Mouse (Mus musculus) heart, adult 18-20 months (tissue): ENCODE data around the gene Rspo1. TPM values are rescaled to one million over a fixed set of nuclear protein-coding genes. Genes with fewer than 3 reads are reported as not detected.
"Not testable (repeated sequence)": the region's sequence is repeated elsewhere in the genome, so short reads cannot be mapped to it uniquely, and the experiment has no call there.

Experiments used
- DNase-seq, 2 experiments: peaks; one replicate each; pipeline ENCODE4 v3.0.0; 2021 to 2022; ENCODE audit warnings: mixed read lengths in 1 of 2
- long read RNA-seq, 2 experiments: library from polyadenylated mRNA; stranded (forward); transcript quantifications; one replicate each; pipeline ENCODE4 v2.0.0; 2021
- total RNA-seq, 2 experiments: library from RNA; stranded (reverse); gene quantifications; 2 replicates each; pipeline ENCODE4 v1.2.3; 2021

The Rspo1 gene
- total RNA-seq: 1 to 10 TPM; 3.1 to 4.3 TPM
- long read RNA-seq, experiment 1, partial matches to known transcripts: 0 of 3 reads
- long read RNA-seq, experiment 1, other reads (novel, unspliced or antisense): 0 of 3 reads
- long read RNA-seq, experiment 2, partial matches to known transcripts: 1 of 2 reads
- long read RNA-seq, experiment 2, other reads (novel, unspliced or antisense): 0 of 2 reads

DNA sequence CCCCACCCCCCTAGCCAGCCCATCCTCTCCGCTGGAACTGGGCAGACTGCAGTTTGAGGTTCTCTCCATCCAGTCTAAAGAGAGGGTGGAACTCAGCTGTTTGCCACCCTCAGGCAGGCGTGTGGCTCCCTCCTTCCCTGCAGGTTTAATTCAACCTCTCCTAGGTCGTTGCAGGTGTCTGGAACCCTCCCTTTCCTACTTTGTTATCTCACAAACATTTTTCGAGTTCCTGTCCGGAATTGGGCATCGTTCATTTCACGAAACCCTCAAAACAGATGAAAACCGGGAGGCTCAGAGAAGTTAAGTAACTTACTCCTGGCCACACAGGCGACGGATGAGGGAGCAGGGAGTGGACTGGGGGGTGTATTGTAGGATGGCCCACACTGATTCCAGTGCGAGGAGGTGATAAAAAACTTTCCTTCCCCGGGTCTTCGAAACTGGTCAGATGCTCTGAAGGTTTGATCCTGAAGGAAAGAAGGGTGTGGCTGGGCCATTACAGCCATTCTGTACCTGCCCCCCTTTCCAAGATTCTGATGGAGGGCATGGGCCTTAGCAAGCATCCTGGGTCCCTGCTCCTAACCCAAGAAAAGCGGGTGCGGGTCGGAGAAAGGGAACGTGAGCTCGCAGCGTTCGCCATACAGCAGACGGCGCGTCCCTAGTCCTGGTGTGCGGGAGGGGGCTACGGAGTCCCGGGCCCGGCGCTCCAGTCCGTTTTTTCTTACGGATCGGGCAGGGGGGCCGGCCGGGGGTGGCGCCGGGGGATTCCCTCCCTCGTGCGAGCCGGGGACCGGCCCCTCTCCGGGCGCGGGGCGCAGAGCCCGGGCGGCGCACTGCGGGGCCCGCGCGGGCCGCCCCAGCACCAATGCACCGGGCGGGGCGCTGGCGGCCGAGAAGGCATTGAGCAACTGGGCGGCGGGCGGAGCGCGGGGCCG lies at the start of gene Rspo1:
Rspo1 (plus strand) TSS at position 760 of the 932 bp plus-strand sequence.
- DNase-seq: peak; percentile 29 to 37

DNA sequence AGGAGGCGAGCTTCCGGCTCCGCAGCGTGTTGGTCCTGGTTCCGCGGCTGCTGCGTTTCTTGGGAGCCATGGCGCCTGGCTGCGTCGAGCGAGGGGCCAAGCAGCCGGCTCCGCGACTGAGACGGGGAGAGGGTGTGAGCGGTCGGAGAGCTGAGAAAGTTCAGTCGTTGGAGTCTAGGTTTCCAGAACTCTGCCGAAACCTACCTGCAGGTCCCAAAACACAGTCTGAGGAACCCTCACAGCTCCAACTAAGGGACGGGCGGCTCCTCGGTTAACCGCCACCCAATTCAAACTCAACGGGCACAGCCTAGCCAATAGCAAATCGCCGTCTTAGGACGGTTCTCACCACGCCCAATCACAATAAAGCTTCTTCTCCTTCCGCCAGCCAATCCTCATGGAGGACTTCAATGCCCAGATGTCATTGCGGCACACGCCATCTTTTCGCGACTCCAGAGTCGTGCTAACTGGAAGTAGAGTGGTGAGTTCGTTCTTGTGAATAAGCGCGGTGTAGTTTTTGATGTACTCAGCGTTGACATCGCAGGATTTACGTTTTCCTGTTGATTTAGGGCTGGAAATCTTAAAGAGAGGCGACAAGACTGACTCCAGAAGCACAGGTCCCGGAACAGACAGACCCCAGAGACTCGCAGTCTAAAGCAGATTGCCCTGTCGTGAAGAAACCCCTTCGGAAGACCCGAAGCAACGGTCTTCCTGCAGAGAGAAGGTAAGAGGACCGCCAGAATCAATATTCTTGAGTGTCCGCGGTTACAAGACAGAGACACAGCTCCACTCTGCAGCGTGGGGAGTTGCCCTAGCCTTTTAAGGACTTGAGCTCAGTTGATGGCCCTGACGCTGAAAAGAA lies 49.4 kb upstream of the Rspo1 start, which contains the start of gene 9930104L06Rik:
9930104L06Rik (plus strand) TSS at position 436 of the 859 bp plus-strand sequence.
- DNase-seq: peak; percentile 97 to 99

DNA sequence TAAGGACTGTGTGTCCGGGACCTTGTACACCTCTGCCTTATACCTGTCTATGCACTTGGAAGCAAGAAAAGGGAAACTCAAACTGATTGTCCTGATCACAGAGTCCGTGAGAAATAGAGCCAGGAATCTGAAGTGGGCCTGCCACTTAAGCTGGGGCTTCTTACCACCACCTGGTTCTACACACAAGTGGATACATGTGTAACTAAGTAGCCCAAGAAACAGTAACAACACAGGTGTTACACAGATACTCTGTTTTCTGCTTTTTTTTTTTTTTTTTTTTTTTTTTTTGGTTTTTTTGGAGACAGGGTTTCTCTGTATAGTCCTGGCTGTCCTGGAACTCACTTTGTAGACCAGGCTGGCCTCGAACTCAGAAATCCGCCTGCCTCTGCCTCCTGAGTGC lies 47.0 kb upstream of the Rspo1 start, which contains the start of gene Cdca8:
Cdca8 (minus strand) TSS at position 101 of the 400 bp plus-strand sequence.
- not testable (repeated sequence) for DNase-seq

DNA sequence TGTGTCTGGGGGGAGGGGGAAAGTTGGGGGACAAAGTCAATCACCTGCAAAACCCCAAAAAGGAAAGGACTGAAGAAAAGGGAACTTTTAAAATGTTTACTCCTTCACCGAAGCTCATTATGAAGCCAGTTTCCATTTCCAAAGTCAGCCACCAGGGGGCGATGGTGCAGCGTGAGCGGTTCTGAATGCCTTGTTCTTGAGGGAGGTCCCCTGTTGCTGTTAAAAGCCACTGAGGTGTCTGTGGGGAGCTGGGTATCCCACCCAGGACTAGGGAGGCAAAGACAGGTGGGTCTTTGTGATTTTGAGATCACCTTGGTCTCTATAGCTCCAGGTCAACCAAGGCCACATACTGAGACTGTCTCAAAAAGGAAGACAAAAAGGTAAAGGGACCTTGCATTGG lies 43.2 kb upstream of the Rspo1 start:
- peak; percentile 50 to 91 for DNase-seq

DNA sequence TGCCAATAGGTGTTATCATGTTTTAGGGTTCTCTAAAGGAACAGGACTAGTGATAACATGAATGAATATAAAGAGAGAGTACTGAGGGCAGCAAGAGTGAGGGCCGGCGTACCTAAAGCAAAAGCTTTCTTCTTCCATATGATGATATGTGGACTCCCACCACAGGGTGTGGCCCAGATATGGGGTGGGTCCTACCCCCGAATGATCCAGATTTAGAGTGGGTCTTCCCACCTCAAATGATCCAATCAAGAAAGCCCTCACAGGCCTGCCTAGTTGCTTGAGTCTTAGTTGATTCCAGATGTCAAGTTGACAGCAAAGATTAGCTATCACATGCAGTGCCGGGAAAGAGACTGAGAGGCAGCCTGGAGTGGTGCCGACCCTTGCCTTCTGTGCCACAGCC lies 42.4 kb upstream of the Rspo1 start:
- DNase-seq: no peak

DNA sequence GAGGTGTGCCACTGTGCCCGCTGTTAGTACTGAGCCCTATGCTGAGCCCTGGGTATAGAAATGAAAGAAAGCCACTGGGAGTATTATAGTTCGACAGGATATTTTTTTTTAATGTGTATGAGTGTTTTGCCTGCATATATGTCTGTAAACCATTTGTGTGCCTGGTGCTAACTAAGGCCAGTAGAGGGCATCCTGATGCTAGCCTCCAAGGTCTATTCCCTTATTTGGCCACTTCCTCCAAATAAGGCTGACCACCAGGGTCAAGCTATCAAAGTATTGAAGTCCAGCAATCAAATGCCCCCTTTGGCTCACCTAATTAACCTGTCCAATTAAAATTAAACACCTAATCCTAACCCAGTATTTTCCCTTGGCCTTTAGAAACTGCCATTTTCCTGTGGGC lies 41.3 kb upstream of the Rspo1 start:
- no peak for DNase-seq

DNA sequence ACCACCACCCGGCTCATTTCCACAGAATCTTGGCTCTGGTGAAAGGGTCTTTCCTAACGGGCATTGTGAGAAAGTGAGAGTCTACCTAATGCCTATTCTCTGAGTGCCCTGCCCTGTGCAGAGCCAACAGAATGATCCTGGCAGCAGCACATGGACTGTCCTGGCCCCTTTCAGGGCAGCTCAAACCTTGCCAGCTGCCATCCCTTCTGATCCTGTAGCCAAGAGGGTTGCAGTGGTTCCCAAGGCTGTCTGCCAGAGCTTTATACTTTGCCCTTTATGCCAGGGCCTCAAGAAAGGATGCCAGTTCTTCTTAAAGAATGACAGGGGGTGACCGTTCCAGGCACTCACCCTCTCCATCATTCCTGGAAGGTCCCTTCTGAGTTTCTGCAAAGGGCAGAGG lies 36.7 kb upstream of the Rspo1 start:
- no peak for DNase-seq

DNA sequence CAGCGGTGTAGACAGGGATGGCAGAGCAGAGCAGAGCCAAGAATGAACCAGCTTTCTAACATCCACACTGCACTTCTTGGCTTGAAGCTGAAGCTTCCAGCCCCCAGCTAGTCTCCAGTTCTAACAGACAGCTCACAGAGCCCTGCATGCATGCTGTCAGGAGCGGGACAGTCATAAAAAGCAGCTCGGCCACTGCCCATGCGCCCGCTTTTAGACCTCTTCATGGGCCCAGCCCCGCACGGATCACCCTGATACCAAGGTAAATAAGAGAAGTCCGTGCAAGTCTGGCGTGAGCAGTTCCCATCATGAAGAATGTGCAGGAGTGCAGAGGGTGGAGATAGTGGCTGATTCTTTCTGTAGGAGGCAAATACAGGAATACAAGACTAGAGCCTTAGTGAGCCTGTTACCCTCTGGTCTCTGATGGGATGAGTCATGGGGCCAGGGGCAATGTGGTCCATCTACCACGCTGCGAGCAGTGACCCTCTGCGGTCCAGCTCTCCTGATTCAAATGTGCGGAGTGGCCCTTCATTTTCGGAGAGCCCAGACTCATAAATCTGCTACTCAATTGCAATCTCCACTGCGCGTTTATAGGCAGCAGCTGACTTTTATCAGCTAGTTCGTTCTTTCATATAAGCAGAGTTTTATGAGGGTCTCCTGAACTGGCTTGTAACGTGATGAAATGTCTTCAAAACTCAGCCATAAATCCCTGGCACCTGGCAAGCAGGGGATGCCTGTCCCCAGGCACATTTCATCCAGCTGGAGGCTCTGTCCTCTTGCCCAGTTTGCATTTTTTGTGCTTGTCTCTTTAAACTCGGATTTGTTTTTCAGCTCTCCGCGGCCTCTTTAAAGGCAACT lies 35.8 kb upstream of the Rspo1 start:
- DNase-seq: peak in 1 of 2 experiments; percentile 34

DNA sequence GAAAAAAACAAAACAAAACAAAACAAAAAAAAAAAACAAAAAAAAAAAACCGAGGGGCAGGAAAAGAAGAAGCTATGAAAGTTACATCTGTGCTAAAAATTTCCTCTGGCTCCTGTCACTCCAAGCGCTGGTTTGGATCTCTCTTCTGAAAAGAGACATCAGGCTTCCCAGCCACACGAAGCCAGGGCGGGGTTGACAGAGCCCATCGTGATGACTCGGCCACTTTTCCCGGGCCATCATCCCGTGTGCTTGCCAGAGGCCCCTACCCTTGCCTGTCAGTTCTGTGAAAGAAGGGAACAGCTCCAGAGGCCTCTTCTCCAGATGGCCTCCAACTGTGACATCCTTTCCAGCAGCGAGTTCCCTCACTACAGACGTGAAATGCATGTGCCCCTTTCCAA lies 35.2 kb upstream of the Rspo1 start:
- DNase-seq: no peak

DNA sequence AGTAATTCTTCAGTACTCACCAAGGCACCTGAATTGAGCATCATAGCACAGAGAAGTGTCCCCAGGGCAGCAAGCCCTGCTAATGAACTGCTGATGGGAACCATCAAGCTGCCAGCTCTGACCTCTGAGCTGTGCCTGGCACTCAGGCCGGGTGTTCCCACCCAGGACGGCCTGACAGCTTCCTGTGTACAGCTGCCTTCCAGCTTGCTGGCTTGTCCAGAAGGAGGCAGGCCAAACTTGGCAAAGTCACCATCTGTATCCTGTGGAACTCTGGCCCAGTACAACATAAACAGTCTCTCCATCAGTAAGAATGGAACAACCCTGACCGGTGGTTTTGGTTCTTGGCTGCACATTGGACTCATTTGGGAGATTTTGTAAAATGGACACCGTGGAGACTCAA lies 32.7 kb upstream of the Rspo1 start:
- DNase-seq: peak in 1 of 2 experiments; percentile 27

DNA sequence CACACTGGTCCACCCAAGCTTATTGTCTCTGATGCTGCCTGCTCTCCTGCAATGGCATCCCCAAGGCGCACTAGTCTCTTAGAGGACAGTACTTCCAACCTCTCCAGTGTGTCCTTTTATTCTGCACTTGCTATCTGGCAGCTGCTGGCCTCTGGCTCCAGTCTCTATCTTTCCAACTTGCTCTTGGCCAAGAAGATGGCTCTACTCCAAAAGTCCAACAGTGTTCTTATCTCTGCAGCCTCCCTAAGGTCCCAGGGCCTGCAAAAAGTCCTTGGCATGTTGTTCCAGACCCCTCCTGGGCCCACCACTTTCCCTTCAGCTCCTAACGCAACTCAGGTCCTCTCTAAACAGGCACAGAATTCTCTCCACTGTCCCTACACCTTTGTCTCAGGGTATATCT lies 28.9 kb upstream of the Rspo1 start:
- DNase-seq: peak; percentile 47 to 61

DNA sequence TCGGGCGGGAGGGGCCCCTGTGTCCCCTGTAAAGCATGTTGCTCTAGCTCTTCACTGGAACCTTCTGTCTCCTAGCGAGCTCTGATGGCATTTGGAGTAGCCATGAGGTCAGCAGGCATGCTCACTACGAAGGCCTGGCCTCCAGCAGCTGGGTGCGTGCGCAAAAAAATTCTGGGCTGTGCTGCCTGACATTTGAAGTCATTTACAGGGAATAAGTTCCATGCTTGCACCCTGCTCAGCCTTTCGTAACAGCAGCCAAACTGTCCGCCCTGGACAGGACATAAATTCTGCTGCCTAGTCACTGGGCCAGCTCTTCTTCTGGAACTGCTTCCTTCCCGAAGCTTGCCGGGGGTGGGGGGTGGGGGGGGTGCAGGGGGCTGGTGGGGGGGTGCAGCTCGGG lies 27.2 kb upstream of the Rspo1 start:
- peak; percentile 34 to 49 for DNase-seq

DNA sequence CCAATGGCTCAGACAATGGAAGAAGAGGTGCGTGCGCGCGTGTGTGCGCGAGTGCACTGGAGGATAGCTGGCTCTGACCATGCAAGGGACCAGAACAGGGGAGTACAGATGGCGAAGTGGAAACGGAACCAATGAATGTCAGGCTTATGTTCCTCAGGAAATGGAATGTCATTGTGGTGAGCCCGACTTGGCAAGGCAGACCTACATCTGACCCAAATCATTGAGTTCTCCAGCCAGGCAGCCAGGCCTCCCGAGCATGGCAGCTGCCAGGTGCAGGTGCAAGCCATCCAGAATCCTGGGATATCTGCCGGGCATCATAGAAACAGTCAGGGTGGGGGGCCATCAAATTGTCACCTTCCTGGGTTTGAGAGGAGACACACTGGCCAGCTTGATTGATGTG lies 25.3 kb upstream of the Rspo1 start:
- no peak for DNase-seq

DNA sequence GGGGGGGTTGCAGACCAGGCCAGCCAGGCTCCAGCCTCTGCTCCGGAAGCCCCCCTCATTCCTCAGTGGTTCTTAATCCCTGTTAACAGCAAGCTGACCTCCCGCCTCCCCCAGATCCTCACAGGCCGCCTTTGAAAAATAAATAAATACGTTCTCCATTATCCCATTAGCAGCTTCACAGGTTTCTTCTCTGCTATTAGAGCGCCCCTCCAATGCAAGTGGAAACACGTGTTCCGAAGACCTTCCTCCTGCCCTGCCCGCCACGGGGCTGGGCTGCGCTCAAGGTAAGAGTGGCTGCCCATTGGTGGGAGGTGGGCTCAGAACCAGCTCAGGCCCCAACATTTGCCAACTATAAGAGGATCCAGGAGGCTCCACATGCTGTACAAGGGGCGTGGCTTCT lies 23.7 kb upstream of the Rspo1 start:
- DNase-seq: no peak

DNA sequence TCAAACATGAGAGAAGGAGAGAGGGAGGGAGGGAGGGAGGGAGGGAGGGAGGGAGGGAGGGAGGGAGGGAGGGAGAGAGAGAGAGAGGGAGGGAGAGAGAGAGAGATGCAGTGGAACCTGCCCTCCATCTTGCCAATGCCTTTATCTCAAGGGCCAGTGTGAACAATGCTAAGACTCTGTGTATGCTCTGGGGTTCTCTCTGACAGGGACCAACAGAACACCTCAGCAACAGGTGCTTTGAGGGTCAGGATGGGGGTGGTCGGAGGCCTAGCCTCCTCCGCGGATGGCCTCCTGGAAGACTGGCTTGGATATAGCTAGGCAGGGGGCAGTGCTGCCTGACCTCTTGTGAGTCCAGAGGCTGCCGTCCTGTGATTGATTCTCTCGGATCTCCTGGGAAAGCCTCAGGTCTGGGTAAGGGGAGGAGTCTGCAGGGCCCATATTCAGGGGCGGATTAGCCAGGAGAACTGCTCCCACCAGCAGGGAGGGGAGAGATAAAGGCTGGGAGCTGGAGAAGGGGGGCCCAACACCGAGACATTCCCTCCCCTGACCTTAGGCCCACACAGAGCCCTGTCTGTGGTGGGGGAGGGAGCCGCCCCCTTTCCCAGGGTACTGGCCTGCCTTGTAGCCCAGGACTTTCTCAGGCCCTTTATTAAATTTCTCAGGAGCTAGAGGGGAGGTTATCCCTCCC lies 21.2 kb upstream of the Rspo1 start:
- no peak for DNase-seq

DNA sequence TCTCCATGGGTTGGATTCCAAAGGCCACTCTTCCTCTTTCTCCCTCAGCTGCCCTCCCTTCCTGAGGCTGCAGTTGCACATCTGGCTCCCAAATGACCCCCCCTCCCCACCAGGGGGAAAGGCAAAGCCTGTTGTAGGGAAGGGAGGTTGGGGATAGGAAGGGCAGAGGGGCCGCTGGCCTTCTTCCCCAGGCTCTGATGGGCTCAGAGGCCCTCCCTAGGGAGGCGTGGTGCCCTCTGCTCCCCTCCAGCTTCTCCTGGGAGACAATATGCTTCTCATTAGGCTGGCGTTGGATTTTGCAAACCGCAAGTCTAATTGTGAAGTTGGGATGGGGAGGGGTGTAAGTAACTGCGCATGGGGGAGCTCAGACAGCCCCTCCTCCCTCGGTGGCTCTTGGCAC lies 17.5 kb upstream of the Rspo1 start:
- no peak for DNase-seq

DNA sequence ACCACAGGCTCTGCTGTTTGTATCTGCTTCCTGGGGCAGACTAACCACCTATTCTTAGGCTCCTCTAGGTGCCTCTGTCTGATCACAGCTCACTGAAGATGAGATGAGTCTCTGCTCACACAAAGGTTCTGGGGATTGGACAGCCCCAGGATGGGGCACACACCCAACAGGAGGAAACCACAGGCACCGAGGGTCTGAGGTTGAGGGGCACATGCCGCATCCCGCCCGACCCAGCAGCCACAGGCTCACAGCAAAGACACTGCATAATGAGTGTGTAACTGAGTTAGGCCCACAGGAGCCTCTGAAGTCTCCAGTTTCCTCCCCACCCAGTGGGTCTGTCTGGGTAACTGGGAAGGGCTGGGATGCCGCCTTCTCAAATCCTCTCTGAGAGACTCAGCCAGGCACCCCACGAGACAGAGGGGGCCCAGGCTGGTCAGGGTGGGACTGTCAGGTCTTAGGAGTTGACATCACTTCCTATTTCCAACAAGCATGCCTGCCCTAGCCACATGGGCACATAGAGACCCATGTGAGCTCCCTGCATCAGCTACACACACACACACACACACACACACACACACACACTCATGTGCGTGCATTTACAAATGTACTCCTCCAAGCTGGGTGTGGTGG lies 16.9 kb upstream of the Rspo1 start:
- no peak for DNase-seq

DNA sequence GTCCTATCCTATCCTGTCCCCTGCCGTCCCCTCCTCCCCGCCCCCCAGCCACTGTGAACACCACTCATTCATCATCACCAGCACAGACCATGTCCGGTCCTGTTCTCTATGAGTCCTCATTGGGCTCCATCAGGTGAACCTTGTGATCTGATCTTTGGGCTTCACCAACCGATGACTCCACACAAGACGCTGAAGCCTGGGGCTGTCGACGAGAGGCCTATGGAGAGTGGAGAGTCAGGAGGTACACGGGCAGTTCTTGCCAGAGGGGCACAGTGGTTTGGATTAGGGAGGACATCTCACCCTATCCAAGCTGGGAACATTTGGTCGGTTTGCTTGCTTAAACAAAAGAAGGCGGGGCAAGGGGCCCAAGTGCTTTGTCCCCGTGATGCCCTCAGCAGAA lies 16.0 kb upstream of the Rspo1 start:
- no peak for DNase-seq

DNA sequence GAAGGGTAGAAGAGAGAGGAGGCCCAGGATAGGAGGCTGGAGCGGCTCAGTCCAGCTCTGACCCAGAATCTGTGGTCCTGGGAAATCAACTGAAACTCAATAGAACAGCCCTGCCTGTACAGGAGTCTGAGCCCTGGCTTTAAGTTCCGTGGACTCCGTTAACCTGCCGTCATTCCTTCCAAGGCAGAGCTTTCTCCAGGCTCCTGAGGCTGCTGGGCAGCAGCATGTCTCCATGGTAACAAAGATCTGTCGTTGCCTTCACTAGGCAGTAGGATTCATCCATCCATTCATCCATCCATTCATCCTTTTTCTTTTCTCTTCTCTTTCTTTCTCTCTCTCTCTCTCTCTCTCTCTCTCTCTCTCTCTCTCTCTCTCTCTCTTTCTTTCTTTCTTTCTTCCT lies 15.6 kb upstream of the Rspo1 start:
- no peak for DNase-seq

DNA sequence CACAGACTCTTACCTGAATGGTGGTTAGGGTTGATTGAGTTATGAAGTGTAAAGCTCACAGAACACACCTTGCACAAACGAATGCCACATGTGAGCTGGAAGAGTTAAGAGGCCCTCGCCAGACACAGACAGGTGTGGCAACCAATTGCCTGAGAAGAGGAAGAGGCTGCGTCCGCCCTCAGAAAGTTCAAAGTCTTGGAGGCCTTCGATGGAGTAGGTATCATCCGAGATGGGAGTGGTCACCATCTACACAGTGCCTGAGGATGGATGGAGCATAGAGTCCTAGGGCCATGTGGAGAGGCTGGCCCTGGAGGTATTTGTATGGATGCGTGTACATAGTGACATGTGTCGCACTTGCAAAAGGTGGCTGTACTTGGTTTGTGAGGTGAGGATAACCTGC lies 15.1 kb upstream of the Rspo1 start:
- DNase-seq: no peak
